Comparison of ENCODE assay signal across 9 mouse cellular contexts in the genomic region with DNA sequence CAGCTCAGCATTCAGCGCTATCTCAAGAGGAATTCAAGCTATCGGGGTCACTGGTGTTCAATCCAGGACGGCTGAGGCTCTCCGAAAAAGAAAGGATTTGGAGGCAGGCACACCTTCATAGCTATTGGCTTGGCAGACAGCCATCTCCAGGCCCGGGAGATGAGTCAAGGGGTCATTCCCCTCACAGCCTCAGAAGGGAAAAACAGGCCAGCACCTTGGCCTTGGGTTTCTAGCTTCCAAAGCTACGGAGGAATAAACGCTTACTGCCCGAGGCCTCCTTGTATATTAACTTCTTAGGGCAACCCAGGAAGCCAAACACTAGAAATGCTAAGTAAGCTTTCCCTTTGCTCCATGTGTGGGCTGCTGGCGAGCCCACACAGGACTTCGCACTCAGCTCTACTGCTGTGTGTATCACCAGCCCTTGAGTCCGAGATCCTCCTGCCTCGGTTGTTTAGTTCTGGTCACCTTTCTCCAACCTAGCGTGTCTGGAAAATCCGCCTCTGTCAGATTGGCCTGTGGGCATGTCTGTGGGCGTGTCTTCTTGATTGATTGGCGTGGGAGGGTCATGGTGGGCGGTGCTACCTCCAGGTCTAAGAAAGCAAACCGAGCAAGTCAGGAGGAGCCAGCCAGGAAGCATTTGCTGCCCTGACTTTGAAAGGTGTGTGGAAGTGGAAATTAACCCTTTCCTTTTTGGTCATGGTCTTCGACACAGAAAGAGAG. TPM values are rescaled to one million over a fixed set of nuclear protein-coding genes. Genes with fewer than 3 reads are reported as not detected.
DNase-seq lines count a peak whose midpoint lies in the region; ATAC-seq and TF ChIP-seq lines count a peak whose summit lies in the region.
"Had no signal": no experiment of that assay in that cellular context is flagged by ENCODE, and none has a peak within 500 bp of the region (broad histone marks: within the 10 kb centered on the region; RNA-seq: fewer than 3 reads in every experiment).

No protein-coding gene starts in this region.

- no peaks in the 10 kb centered on the region for H3K9me3 ChIP-seq in liver, embryonic 12.5 days (replicated peaks)
- no peaks in the 10 kb centered on the region for H3K9me3 ChIP-seq in limb, embryonic 13.5 days

- H3K9ac ChIP-seq in liver, adult 2 months (ENCODE audit: low read depth, low read length): no peak overlapping the region
- no peak overlapping the region for H3K9ac ChIP-seq in liver, embryonic 12.5 days
- H3K9ac ChIP-seq in limb, embryonic 13.5 days: no peak overlapping the region

- no peak for TF ChIP-seq CTCF in liver, adult 2 months (IDR thresholded peaks at IDR 0.05; ENCODE audit: low read depth, low read length)
- TF ChIP-seq CTCF in left cerebral cortex, adult 2 months (IDR thresholded peaks at IDR 0.05): no peak

- intact Hi-C loops in left cerebral cortex, adult 2 months (cut with DNase I): no loop called here

- no peak for TF ChIP-seq POLR2A in liver, adult 2 months (IDR thresholded peaks at IDR 0.05; ENCODE audit: extremely low read depth, insufficient read depth, low read length)

- H3K4me2 ChIP-seq in liver, embryonic 12.5 days: no peak overlapping the region
- H3K4me2 ChIP-seq in limb, embryonic 13.5 days (replicated peaks): no peak overlapping the region

- no peaks in the 10 kb centered on the region for H3K36me3 ChIP-seq in liver, adult 2 months (ENCODE audit: control insufficient read depth, insufficient read depth, low read length)
- H3K36me3 ChIP-seq in liver, embryonic 12.5 days: peaks cover 6% of the 10 kb centered on the region; the same call in 1 of the 2 replicates
- peaks cover 24% of the 10 kb centered on the region for H3K36me3 ChIP-seq in limb, embryonic 13.5 days

- ATAC-seq in liver, embryonic 12.5 days: no peak
- ATAC-seq in limb, embryonic 13.5 days (ENCODE audit: low FRiP score, low read depth): no peak

- WGBS in liver, adult 2 months: 21% methylated on average over 19 of the region's 19 CpGs
- 60% methylated on average over 19 of the region's 19 CpGs for WGBS in liver, embryonic 12.5 days (ENCODE audit: insufficient replicate concordance)
- 59% methylated on average over 19 of the region's 19 CpGs for WGBS in limb, embryonic 13.5 days

- peak overlapping the region; percentile 74 for H3K27ac ChIP-seq in liver, adult 2 months (replicated peaks; ENCODE audit: insufficient read depth, low read depth, low read length)
- H3K27ac ChIP-seq in liver, embryonic 12.5 days: no peak overlapping the region
- peak overlapping the region; percentile 15; the same call in 1 of the 2 replicates for H3K27ac ChIP-seq in limb, embryonic 13.5 days
- H3K27ac ChIP-seq in left cerebral cortex, adult 2 months: no peak overlapping the region
- H3K27ac ChIP-seq: macrophage had no signal

- H3K4me3 ChIP-seq in liver, adult 2 months (ENCODE audit: insufficient read depth, low read depth, low read length): no peak overlapping the region
- H3K4me3 ChIP-seq in liver, embryonic 12.5 days: no peak overlapping the region
- H3K4me3 ChIP-seq in limb, embryonic 13.5 days: no peak overlapping the region
- no peak overlapping the region for H3K4me3 ChIP-seq in left cerebral cortex, adult 2 months

- H3K27me3 ChIP-seq in liver, adult 2 months (ENCODE audit: control insufficient read depth, insufficient read depth, low read length): no peaks in the 10 kb centered on the region
- H3K27me3 ChIP-seq in liver, embryonic 12.5 days (replicated peaks): peaks cover 15% of the 10 kb centered on the region; the same call in 1 of the 2 replicates
- H3K27me3 ChIP-seq in limb, embryonic 13.5 days: no peaks in the 10 kb centered on the region

- H3K79me2 ChIP-seq in liver, adult 2 months (ENCODE audit: control insufficient read depth, insufficient read depth, low read length): no peaks in the 10 kb centered on the region

- H3K4me1 ChIP-seq in liver, adult 2 months (ENCODE audit: control insufficient read depth, insufficient read depth, low read length): peaks cover 32% of the 10 kb centered on the region
- peaks cover 42% of the 10 kb centered on the region for H3K4me1 ChIP-seq in liver, embryonic 12.5 days
- H3K4me1 ChIP-seq in limb, embryonic 13.5 days: peaks cover 77% of the 10 kb centered on the region

- peak; percentile 56 for DNase-seq in embryo, embryonic 10 days (ENCODE audit: low spot score)
- no peak for DNase-seq in embryo, embryonic 10.5 days (ENCODE audit: low spot score)
- peak; percentile 85 for DNase-seq in liver, adult 2 months (ENCODE audit: extremely low read depth, low read depth, low spot score)
- peak; percentile 65 for DNase-seq in adrenal gland, postnatal 10 days
- DNase-seq in left cerebral cortex, adult 2 months (ENCODE audit: extremely low spot score in 1 of 2, low spot score in 2 of 2): no peak
- no peak for DNase-seq in layer of hippocampus, adult 9-11 months

RNA-seq across cellular contexts. Expression of a gene that starts 15.0 kb away (rescaled TPM):
- total RNA-seq in liver, adult 2 months (2014; rRNA removed): 4.6 and 5.5 TPM in 2 replicates
- polyA plus RNA-seq in liver, adult 2 months (2012; rRNA removed): 8.5 and 9.5 TPM in 2 replicates
- 1.8 and 2.0 TPM in 2 replicates for polyA plus RNA-seq in liver, embryonic 12.5 days (2016; fragmentation: Nextera tagmentation; extraction: Ambion mirVana)
- 10 to 100 TPM; 19.1 to 21.8 TPM for total RNA-seq in adrenal gland, postnatal 10 days (2021)
- 25.1 and 27.2 TPM in 2 replicates for polyA plus RNA-seq in limb, embryonic 13.5 days (2015; fragmentation: Nextera tagmentation; extraction: Ambion mirVana)
- total RNA-seq in left cerebral cortex, adult 2 months (2021): 10 to 100 TPM; 25.2 to 34.6 TPM

RNA-seq across cellular contexts. Expression of a gene that starts 15.0 kb away (rescaled TPM):
- 0.07 and 0.09 TPM in 2 replicates for total RNA-seq in liver, adult 2 months (2014; rRNA removed)
- polyA plus RNA-seq in liver, adult 2 months (2012; rRNA removed): 0.04 TPM in 1 of 2 replicates, not detected in the other
- polyA plus RNA-seq in liver, embryonic 12.5 days (2016; fragmentation: Nextera tagmentation; extraction: Ambion mirVana): 1.8 and 2.4 TPM in 2 replicates
- 1 to 10 TPM in 1 of 2 experiments, under 1 TPM in 1; 0.85 to 1.4 TPM for total RNA-seq in adrenal gland, postnatal 10 days (2021)
- 4.8 and 6.8 TPM in 2 replicates for polyA plus RNA-seq in limb, embryonic 13.5 days (2015; fragmentation: Nextera tagmentation; extraction: Ambion mirVana)
- 1 to 10 TPM; 1.3 to 1.5 TPM for total RNA-seq in left cerebral cortex, adult 2 months (2021)

RNA-seq across cellular contexts. Expression of a gene that starts 54.4 kb away (rescaled TPM):
- total RNA-seq in liver, adult 2 months (2014; rRNA removed): 22.4 and 49.3 TPM in 2 replicates
- polyA plus RNA-seq in liver, adult 2 months (2012; rRNA removed): 108 and 119 TPM in 2 replicates
- 26.4 and 27.3 TPM in 2 replicates for polyA plus RNA-seq in liver, embryonic 12.5 days (2016; fragmentation: Nextera tagmentation; extraction: Ambion mirVana)
- 10 to 100 TPM; 78.0 to 81.5 TPM for total RNA-seq in adrenal gland, postnatal 10 days (2021)
- 67.1 and 69.9 TPM in 2 replicates for polyA plus RNA-seq in limb, embryonic 13.5 days (2015; fragmentation: Nextera tagmentation; extraction: Ambion mirVana)
- 100 to 1,000 TPM; 241 to 268 TPM for total RNA-seq in left cerebral cortex, adult 2 months (2021)

Comparison
In these comparisons a context has a peak if more than half of its experiments do, and no peak if none do; other contexts are left out.
1. DNase-seq: peak in embryo, embryonic 10 days (single experiment), liver, adult 2 months (single experiment) and adrenal gland, postnatal 10 days (single experiment); none in embryo, embryonic 10.5 days (single experiment), left cerebral cortex, adult 2 months (0 of 2) and layer of hippocampus, adult 9-11 months (single experiment).
2. H3K27ac ChIP-seq: peak in liver, adult 2 months (single experiment) and limb, embryonic 13.5 days (single experiment); none in liver, embryonic 12.5 days (single experiment) and left cerebral cortex, adult 2 months (single experiment).